Mouse (Mus musculus): Measurements from ENCODE around the gene Piga.

Gene Piga

GRCm38 (mm10) chrX:164432682-164433081, 13.1 kb downstream of the Piga start:
- no peak for DNase-seq (ENCODE audit: low spot score)

- DNase-seq (ENCODE audit: low spot score) = no peak
Measured at GRCm38 (mm10) chrX:164436709-164437108, 17.1 kb downstream of the Piga start, which contains the start of gene Asb11. Asb11 (plus strand) TSS chrX:164436994.

- DNase-seq (ENCODE audit: low spot score) = no peak
Measured at GRCm38 (mm10) chrX:164439462-164439861, 19.9 kb downstream of the Piga start.

GRCm38 (mm10) chrX:164440140-164440539, 20.6 kb downstream of the Piga start:
- DNase-seq (ENCODE audit: low spot score) = no peak

- DNase-seq (ENCODE audit: low spot score) = no peak
Measured at GRCm38 (mm10) chrX:164440703-164441102, 21.1 kb downstream of the Piga start.

GRCm38 (mm10) chrX:164441306-164441705, 21.7 kb downstream of the Piga start:
- no peak for DNase-seq (ENCODE audit: low spot score)

GRCm38 (mm10) chrX:164445601-164446000, 26.0 kb downstream of the Piga start:
- no peak for DNase-seq (ENCODE audit: low spot score)

- DNase-seq (ENCODE audit: low spot score) = no peak
Measured at GRCm38 (mm10) chrX:164446106-164446551, 26.5 kb downstream of the Piga start.

- no peak for DNase-seq (ENCODE audit: low spot score)
Measured at GRCm38 (mm10) chrX:164446835-164447681, 27.5 kb downstream of the Piga start.

GRCm38 (mm10) chrX:164447682-164448071, 28.1 kb downstream of the Piga start:
- DNase-seq (ENCODE audit: low spot score) = peak; percentile 53

- DNase-seq (ENCODE audit: low spot score) = peak; percentile 68
Measured at GRCm38 (mm10) chrX:164449201-164449600, 29.6 kb downstream of the Piga start.

- no peak for DNase-seq (ENCODE audit: low spot score)
Measured at GRCm38 (mm10) chrX:164459205-164459878, 39.8 kb downstream of the Piga start.

All from c-Kit-positive CD71-positive TER-119-positive erythroid progenitor cells, embryonic 14.5 days (primary cell).